Mouse (Mus musculus): Measurements from ENCODE around the gene Gm853.

- TF ChIP-seq GATA1 (IDR thresholded peaks at IDR 0.05; ENCODE audit: low read length) (no peak), TAL1 (IDR thresholded peaks at IDR 0.05; ENCODE audit: low read length) (no peak)
These were observed 23.2 kb downstream of the Gm853 start for GRCm38 (mm10) chr4:130198694-130199670.

Data from erythroblast, embryonic 14.5 days (primary cell).